Mouse (Mus musculus): ENCODE measurements around the gene Ptgr1. TPM values are rescaled to one million over a fixed set of nuclear protein-coding genes. Genes with fewer than 3 reads are reported as not detected.
A peak's percentile ranks its signal among the peaks of the same experiment; 100 is the strongest.

Gene Ptgr1
- polyA plus RNA-seq, 1 experiment from 2014 or later = 17.0 TPM

DNA sequence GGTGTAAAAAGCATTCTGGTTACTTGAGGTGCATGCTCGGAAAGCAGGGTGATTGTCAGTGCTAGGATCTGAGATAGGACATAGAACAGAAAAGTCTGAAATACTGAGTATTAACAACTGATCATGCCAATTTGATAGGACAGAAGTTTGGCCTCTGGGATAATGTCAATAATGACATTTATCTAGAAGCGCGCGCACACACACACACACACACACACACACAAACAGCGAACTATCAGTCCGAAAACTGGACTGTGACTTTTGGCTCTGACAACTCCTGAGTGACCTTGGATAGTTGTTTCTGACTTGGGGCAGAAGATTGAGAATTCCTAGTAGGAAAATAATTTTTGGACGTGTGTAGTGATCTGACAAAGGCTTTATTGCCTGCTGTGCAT, 16.9 kb upstream of the Ptgr1 start:
- Histone ChIP-seq H3K27me3 (ENCODE audit: insufficient read depth, poor library complexity, severe bottlenecking) (no peaks in the 10 kb centered on the region), H3K9me3 (no peaks in the 10 kb centered on the region), H3K4me3 (peak overlapping the region; percentile 98), H3K4me1 (peaks cover 42% of the 10 kb centered on the region), H3K27ac (peak overlapping the region; percentile 97), H3K36me3 (no peaks in the 10 kb centered on the region)
- WGBS = 34% methylated on average over 7 of the region's 7 CpGs
- no peak for DNase-seq (ENCODE audit: low spot score)

DNA sequence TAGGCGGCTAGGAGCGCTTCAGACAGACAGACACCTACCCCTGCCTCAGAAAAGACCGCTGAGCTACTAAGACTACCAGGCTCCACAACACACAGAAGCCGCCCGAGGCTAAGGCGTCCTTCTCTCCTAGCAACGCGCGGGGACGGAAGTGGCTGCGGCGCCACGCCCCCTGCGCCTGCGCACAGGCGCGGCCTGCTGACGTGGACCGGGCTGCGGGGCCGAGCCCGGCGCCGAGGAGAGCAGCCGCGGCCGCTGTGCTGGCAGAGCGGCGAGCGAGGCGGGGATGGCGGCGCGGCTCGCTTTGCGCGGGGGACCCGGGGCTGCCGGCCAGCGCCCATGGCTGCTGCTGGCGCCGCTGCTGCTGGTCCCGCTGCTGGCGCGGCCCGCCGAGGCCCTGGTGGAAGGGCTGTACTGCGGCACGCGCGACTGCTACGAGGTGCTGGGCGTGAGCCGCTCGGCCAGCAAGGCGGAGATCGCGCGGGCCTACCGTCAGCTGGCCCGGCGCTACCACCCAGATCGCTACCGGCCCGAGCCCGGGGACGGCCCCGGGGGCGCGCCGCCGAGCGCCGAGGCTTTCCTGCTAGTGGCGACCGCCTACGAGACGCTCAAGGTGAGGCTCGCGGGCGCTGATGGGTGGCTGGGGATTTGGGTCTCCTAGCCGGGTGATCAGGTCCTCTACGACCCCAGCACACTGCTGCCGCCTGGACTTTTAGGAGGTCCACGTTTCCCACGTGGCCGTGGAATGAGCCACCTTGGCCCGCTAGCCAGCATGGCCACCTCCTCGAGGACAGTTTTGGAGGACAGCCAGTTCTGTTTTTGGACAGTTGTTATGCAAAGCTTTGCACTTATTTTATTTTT, 16.3 kb upstream of the Ptgr1 start, which contains the start of gene Gm20503:
Gene Gm20503, plus strand, starts transcription at position 263 of the 858 bp plus-strand sequence.
- peak; percentile 94 for DNase-seq (ENCODE audit: low spot score)
- Histone ChIP-seq H3K36me3 (no peaks in the 10 kb centered on the region), H3K9me3 (no peaks in the 10 kb centered on the region)

DNA sequence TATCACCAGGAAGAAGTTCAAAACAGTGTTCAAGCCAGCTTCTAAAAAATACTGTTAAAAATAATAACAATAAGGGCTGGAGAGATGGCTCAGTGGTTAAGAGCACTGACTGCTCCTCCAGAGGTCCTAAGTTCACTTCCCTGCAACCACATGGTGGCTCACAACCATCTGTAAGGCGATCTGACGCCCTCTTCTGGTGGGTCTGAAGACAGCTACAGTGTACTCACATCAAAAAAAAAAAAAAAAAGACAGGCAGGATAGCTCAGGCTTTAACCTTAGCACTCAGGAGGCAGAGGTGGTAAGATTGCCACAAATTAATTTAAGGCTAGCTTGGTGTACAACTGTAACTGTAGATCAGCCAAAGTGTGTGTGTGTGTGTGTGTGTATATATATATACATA, 13.7 kb upstream of the Ptgr1 start:
- no peak for DNase-seq (ENCODE audit: low spot score)
- 4% methylated on average over 2 of the region's 2 CpGs for WGBS

More for the DNA sequence above, 16.3 kb upstream of the Ptgr1 start, which contains the start of gene Gm20503:
- peak within 1 kb of the TSS; percentile 97 for H3K27ac ChIP-seq
- under 1% methylated on average over 86 of the region's 89 CpGs for WGBS
- peak within 1 kb of the TSS; percentile 98 for H3K4me3 ChIP-seq
- H3K27me3 ChIP-seq (ENCODE audit: insufficient read depth, poor library complexity, severe bottlenecking) = no peaks in the 10 kb centered on the region
- H3K4me1 ChIP-seq = peaks cover 42% of the 10 kb centered on the region

DNA sequence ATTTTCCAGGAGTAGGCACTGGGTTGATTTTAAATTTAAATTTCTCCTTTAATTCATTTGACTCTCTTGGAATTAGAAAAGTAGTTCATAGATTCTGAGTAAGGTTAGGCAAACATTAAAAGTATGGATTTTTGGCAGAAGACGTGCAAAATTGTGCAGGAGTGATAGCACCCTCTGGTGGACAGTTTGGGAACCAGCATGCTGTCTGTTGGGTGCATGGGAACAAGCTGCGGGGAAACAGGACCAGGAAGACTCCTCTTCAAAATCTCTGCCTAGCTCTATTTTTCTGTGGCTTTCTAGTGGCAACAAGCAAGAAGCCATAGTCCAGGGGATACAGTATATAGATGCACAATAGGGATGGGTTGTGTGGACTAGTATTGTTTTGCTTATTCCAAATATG, 12.8 kb upstream of the Ptgr1 start:
- 22% methylated on average over 2 of the region's 2 CpGs for WGBS
- no peak for DNase-seq (ENCODE audit: low spot score)
- H3K4me3 ChIP-seq = no peak overlapping the region
- H3K36me3 ChIP-seq = no peaks in the 10 kb centered on the region
- no peaks in the 10 kb centered on the region for H3K9me3 ChIP-seq
- no peak overlapping the region for H3K27ac ChIP-seq
- peaks cover 39% of the 10 kb centered on the region for H3K4me1 ChIP-seq
- no peaks in the 10 kb centered on the region for H3K27me3 ChIP-seq (ENCODE audit: insufficient read depth, poor library complexity, severe bottlenecking)

More for the DNA sequence above, 13.7 kb upstream of the Ptgr1 start:
- peaks cover 41% of the 10 kb centered on the region for H3K4me1 ChIP-seq
- no peak overlapping the region for H3K4me3 ChIP-seq
- no peaks in the 10 kb centered on the region for H3K36me3 ChIP-seq
- no peak overlapping the region for H3K27ac ChIP-seq
- no peaks in the 10 kb centered on the region for H3K9me3 ChIP-seq
- H3K27me3 ChIP-seq (ENCODE audit: insufficient read depth, poor library complexity, severe bottlenecking) = no peaks in the 10 kb centered on the region

DNA sequence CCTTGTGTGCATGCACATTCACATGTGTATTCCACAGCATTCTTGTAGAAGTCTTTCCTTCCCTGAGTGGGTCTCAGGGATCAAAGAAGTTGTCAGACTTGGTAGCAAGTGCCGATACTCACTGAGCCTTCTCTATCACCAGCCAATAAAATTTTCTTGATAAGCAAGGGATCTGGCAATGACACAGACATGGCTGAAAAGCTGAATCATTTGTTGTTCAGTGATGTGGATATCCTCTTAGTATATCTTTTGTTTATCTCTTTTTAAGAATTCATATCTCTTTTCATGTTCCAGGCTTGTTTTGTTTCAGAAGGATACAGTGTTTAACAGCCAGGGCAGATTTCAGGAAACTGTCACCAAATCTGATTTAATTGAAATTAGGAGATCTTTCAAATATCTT, 11.8 kb upstream of the Ptgr1 start:
- 76% methylated on average over 1 of the region's 1 CpGs for WGBS
- no peak overlapping the region for H3K4me3 ChIP-seq

DNA sequence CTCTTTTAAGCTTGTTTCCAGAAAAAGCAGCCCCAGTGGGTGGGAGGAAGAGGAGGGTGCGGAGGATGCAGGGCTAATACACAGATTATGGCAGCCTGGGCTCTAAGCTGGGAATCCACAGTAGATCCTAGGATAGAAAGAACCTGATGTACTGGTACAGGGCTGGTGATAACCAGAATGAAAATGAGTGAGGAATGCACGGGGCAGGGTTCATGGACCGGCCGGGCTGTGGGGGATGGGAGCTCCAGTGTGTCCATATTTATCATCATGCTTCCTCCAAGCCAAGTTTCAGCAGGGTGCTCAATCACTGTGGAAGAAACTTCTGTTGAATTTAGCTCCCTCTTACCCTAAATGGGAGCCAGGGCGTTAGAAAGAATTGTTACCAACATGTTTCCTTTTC, 10.2 kb upstream of the Ptgr1 start:
- no peak for DNase-seq (ENCODE audit: low spot score)
- H3K4me3 ChIP-seq = no peak overlapping the region
- peaks cover 13% of the 10 kb centered on the region; the same call in 1 of the 2 replicates for H3K27me3 ChIP-seq (ENCODE audit: insufficient read depth, poor library complexity, severe bottlenecking)
- H3K36me3 ChIP-seq = no peaks in the 10 kb centered on the region
- no peak overlapping the region for H3K27ac ChIP-seq
- H3K4me1 ChIP-seq = peaks cover 21% of the 10 kb centered on the region
- H3K9me3 ChIP-seq = no peaks in the 10 kb centered on the region
- 49% methylated on average over 5 of the region's 5 CpGs for WGBS

More for the DNA sequence above, 11.8 kb upstream of the Ptgr1 start:
- Histone ChIP-seq H3K36me3 (no peaks in the 10 kb centered on the region), H3K9me3 (no peaks in the 10 kb centered on the region), H3K27ac (no peak overlapping the region), H3K4me1 (peaks cover 29% of the 10 kb centered on the region), H3K27me3 (ENCODE audit: insufficient read depth, poor library complexity, severe bottlenecking) (peaks cover 8% of the 10 kb centered on the region; the same call in 1 of the 2 replicates)
- DNase-seq (ENCODE audit: low spot score) = no peak

DNA sequence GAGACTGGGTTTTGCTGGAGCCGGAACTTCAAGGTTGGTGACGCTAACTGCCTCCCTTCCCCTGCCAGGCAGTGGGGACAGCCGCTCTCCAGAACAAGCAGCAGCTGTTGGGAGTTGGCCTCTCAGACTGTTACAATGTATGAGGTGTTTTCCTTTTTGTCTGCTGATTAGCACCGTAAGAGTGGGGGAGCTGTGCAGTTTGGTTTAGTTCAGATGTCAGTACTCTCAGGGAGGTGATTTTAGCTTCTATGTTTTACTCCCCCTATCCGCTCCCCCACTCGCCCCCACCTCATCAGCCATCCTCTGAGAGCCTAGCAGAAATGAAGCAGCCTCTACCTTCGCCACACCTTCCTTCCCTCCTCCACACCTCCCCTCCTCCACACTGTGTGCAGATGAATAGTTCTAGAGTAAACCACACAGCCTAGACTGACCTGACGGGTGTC, 8.4 kb upstream of the Ptgr1 start:
- Histone ChIP-seq H3K4me1 (peaks cover 30% of the 10 kb centered on the region), H3K4me3 (no peak overlapping the region), H3K36me3 (no peaks in the 10 kb centered on the region), H3K27me3 (ENCODE audit: insufficient read depth, poor library complexity, severe bottlenecking) (peaks cover 18% of the 10 kb centered on the region; the same call in 1 of the 2 replicates), H3K27ac (no peak overlapping the region), H3K9me3 (no peaks in the 10 kb centered on the region)
- DNase-seq (ENCODE audit: low spot score) = no peak
- 53% methylated on average over 8 of the region's 8 CpGs for WGBS

DNA sequence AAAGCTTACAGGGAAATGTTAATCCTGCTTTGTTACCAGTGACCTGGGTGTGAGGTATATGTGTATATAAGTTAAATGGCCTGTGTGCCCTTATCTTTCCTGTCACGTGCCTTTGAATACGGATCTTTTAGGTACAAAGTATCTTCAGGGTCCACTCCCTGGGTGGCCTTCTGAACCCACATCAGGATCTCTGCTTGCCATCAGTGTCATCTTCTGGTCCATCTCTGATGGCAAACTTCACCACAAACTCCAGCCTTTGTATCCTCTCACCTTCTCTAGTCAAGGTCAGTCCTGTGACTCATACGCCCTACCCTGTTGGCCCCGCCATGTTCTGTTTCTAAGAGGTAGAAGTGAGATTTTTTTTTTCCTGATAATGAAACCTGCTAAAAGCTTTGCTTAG, 7.8 kb upstream of the Ptgr1 start, which contains the start of gene Dnajc25:
Gene Dnajc25, plus strand, starts transcription at position 301 of the 400 bp plus-strand sequence.
- 72% methylated on average over 4 of the region's 4 CpGs for WGBS
- Histone ChIP-seq H3K9me3 (no peaks in the 10 kb centered on the region), H3K27me3 (ENCODE audit: insufficient read depth, poor library complexity, severe bottlenecking) (peaks cover 23% of the 10 kb centered on the region), H3K4me1 (peaks cover 30% of the 10 kb centered on the region), H3K27ac (no peak within 1 kb of the TSS), H3K36me3 (no peaks in the 10 kb centered on the region), H3K4me3 (no peak within 1 kb of the TSS)
- DNase-seq (ENCODE audit: low spot score) = no peak

DNA sequence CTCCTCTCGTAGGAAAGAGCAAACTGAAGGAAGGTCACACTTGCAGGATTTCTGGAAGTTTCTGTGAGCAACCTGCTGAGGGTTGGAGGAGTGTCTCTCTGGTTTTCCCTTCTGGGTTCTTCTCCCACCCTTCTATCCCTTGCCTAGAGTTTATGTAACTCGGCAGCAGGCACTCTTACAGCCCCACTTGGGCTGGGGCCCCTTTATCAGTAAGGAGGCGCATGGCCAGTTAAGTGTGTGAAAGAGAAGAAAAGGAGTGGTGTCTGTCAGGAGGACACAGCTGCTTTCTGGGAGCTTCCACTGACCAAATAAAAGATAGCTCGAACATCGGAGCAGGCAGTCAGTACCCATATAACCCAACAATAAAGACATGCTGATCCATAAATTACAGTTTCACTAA, 5.3 kb upstream of the Ptgr1 start:
- peaks cover 28% of the 10 kb centered on the region for H3K27me3 ChIP-seq (ENCODE audit: insufficient read depth, poor library complexity, severe bottlenecking)
- no peak overlapping the region for H3K27ac ChIP-seq
- H3K9me3 ChIP-seq = no peaks in the 10 kb centered on the region
- no peak for DNase-seq (ENCODE audit: low spot score)
- no peaks in the 10 kb centered on the region for H3K36me3 ChIP-seq
- H3K4me3 ChIP-seq = no peak overlapping the region
- H3K4me1 ChIP-seq = peaks cover 29% of the 10 kb centered on the region
- WGBS = 42% methylated on average over 5 of the region's 5 CpGs

DNA sequence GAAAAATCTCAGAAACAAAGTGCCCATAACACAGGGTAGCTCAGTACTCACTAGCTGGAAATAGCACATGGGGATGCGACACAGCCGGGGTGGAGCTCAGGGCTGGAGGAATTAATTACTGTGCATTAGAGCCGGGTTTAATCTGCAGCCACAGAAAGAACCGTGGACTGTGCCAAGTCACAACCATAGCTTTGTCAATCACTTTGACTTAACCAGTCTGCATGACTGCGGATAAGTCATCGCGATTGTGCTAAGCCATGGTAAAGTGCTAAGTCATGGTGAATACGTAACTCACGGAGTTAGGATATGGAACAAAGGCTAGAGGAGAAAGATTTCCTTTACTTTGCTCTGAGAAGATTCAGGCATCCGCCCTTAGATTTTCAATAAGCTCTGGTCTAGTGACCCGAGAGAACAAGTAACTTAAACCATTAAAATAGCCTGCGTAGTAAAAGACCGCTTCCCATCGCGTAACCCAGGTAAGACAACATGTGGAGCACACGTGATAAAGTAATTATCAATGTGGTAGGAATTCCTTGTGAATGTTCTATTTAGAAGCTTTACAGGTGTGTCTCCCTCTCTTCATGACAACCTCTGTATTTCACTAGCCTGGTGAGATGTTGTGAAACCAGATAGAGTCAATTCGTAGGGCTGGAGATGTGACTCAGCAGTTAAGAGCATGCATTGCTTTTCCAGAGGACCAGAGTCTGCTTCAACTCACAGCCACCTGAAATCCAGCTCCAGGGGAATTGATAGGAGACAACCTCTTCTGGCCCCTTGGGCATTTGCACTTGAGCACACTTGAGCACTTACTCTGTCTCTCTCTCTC, 3.9 kb upstream of the Ptgr1 start:
- no peaks in the 10 kb centered on the region for H3K9me3 ChIP-seq
- no peaks in the 10 kb centered on the region for H3K36me3 ChIP-seq
- no peak overlapping the region for H3K4me3 ChIP-seq
- whole genome bisulfite sequencing = 80% methylated on average over 17 of the region's 17 CpGs
- H3K27me3 ChIP-seq (ENCODE audit: insufficient read depth, poor library complexity, severe bottlenecking) = peaks cover 28% of the 10 kb centered on the region
- H3K27ac ChIP-seq = no peak overlapping the region
- peaks cover 36% of the 10 kb centered on the region for H3K4me1 ChIP-seq
- DNase-seq (ENCODE audit: low spot score) = no peak

DNA sequence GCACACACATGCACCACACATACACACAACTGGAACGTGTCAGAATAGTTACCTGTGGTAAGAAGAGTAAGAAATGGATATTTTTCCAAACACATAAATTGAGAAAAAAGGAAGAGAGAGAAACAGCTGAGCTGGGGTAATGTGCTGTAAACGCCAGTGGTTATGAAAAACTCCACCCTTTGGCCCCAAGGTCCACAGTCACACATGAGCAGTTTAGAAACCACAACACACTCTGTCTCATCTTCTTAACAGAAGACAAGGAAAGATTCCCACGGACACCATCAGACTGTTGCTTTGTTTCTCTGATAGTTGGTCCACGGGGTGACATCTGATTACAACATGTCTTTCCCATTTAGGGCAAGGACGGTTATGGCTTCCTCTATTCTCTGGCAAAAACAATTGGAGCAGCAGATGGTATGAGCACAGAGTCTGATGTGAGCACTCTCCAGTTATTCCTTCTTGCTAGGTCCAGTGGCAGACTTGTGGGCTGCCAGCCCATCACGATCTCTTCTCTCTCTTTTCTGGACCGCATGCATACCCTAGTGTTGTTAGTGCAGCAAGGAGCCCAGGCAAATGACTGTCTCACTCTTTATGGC, 2.5 kb upstream of the Ptgr1 start:
- WGBS = 80% methylated on average over 7 of the region's 7 CpGs
- Histone ChIP-seq H3K27ac (no peak overlapping the region), H3K27me3 (ENCODE audit: insufficient read depth, poor library complexity, severe bottlenecking) (peaks cover 27% of the 10 kb centered on the region), H3K4me3 (no peak overlapping the region), H3K36me3 (no peaks in the 10 kb centered on the region), H3K4me1 (peaks cover 28% of the 10 kb centered on the region), H3K9me3 (no peaks in the 10 kb centered on the region)
- DNase-seq (ENCODE audit: low spot score) = no peak

DNA sequence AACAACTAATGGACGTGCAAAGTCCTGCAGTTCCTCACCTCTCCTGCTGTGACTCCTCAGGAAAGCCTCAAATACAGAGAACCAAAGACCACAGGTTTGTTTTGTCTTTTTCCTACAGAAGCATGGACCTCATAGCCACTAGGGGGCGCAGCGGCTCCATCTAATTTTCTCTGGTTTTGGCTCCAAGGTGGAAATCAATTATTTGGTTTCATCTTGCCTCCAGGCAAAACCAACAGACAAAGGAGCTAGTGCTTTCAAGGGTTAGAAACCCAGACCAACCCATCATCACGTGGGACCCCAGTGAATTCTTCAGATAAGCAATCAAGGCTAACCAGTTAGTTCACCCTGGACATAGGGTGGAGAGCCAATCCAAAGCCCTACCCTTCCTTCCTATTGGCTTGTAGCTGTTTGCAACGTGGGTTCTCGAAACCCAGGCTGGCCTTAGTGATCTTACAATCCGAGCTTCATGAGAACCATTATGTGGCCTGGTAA, 1.7 kb downstream of the Ptgr1 start:
- peak; percentile 84 for DNase-seq (ENCODE audit: low spot score)
- Histone ChIP-seq H3K36me3 (no peaks in the 10 kb centered on the region), H3K4me3 (no peak overlapping the region), H3K27ac (no peak overlapping the region), H3K4me1 (peaks cover 14% of the 10 kb centered on the region; the same call in 1 of the 2 replicates), H3K27me3 (ENCODE audit: insufficient read depth, poor library complexity, severe bottlenecking) (peaks cover 9% of the 10 kb centered on the region), H3K9me3 (no peaks in the 10 kb centered on the region)
- WGBS = 17% methylated on average over 7 of the region's 7 CpGs

All from heart, embryonic 10.5 days (tissue).